Mouse (Mus musculus) c-Kit-positive CD71-negative TER-119-negative erythroid progenitor cells, embryonic 14.5 days (primary cell): Measurements from ENCODE around the gene Itga4.
A peak's percentile ranks its signal among the peaks of the same experiment; 100 is the strongest.

ENCODE experiments used
- DNase-seq: peaks from one replicate; pipeline ENCODE4 v3.0.0-alpha.2; 2013; ENCODE audit warnings: low read depth

The Itga4 gene

DNA sequence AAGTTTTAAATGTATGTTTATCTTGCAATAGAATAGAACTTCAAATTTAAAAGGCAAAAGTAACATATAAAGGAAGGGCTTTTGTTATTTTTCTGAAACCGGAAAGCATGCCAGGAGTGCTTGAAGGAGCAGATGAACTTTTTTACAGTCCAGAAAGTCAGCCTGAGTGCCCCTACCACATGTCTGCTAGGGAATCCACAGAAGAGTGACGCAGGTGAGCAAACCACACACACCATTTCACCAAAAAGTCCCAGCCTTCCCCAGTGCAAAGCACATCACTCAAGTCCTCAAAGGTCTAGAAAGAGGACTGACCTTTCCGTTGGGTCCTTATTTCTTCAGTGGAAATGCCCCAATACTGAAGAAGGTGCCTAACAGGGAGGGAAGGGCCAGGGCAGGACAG is 11.3 kb downstream of the Itga4 start:
- DNase-seq, result no peak

DNA sequence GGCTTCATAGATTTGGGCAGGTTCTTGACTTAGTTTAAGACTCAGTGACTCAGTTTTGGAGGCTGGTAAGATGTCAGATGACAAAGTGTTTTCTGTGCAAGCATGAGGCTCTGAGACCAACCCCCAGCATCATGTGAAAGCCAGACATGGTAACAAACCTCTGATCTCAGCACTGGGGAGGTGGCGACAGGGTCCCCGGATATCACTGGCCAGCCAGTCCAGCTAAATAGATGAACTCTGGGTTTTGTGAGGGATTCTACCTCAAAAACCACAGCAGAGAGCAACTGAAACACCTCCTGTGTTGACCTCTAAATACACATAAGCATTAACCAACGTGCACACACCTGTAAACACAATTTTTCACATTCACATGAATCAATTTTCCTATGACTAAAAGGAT is 12.0 kb downstream of the Itga4 start:
- DNase-seq, result no peak

DNA sequence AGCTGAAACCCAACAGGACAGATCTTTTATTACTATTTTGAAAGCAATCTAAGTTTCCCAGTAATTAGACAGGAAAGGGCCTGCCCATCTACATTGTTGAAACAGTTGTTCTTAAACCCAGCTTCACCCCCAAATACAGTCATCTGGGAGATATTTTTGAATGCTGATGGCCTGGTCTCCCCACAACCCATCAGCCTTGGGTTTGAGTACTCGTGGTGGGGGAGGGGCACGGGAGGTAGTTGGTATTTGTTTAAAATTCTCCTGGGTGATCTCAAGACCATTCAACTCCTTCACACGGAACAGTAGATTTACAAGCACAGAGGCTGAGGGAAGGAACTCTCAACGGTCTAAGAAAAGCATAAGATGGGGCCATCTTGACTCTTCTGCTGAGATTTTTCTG is 13.6 kb downstream of the Itga4 start:
- DNase-seq, result no peak

DNA sequence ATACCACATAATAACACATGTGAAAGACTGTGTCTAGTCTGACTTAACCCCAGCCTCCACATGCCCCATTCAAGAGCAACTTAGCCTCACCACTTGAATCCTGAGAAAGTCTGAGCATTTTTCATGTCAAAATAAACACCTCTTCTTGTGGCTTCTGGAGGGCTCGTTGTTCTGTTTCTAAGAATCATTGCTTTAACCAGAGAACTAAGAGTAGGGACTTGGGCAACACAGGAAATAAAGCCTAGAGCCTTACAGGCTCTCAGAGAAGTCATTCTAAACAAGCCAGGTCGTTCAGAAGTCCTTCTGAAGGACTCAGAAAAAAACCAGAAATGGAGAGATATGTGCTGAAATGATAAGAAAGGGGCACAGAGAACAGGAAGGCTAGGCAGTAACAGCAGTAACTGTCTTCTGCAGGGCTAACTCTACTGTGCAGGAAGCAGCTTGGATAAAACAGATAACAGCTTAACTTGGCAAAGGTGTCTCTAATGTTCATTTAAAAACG is 14.9 kb downstream of the Itga4 start:
- DNase-seq, result no peak

DNA sequence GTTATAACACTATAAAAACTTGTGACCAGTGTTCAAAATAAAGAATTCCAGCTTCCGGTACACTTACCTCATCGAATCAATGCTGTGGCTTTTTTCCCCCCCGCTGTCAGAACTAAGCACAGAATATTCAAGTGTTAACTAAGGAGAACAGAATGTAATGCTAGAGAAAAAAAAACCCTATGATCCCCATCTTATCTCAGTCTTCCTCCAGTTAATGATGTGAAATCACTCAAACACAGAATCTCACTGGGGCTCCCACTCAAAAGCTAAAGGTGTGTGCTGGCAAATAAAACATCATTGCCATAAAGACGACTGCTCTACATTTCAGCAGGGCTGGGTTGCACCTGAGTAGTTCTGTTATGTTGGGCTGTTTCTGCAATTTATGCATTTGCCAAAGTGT is 16.6 kb downstream of the Itga4 start:
- DNase-seq, result no peak

DNA sequence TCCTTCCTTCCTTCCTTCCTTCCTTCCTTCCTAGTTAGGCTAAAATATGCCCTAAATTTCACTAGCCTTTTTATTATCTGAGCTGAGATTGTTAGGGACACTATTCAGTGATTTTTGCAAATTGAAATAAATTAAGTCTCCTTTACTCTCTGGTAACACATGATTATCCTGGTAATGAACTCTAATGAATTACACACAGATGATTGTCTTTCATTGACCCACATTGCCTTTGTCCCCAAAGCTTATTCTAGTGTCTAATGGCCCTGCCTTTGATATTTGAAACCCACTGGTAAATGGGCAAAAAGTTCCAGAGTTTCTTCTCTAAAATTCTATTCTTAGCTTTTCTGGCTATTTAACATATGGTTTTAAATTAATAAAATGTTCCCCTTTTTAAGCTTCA is 23.4 kb downstream of the Itga4 start:
- no peak for DNase-seq

DNA sequence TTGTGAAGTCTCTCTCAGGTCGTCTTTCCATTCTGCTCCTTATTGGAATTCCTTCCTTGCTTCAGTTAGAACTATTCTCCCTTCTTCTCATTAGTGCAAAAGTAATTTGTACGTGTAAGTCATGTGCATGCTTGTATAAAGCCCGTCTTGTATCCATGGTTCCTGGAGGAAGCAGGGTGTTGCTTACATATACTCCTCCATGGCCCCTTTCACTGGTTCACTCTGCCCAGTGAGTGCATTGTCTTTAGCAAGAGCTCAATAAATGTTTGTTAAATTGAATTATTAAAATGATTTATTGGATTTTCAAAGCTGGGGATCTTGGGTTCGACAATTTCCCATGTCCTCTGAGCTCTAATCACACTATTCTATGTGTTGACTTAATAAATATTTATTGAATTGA is 29.0 kb downstream of the Itga4 start:
- no peak for DNase-seq

DNA sequence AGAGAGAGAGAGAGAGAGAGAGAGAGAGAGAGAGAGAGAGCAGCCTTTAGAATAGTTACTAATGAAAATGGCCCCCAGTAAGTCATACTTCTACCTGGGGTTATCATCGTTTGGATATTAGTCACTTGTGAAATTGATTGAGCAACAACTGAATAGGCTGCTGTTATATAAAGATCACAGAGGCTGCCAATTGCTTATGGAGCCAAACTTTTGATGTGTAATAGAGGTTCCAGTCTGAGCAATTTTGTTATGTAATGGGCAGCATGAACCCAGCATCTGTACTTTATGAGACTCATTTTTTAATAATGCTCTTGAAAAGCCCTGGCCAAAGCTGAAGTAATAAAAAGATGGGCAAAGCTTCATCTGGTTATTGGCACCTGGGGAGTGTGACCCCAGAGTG is 34.9 kb downstream of the Itga4 start:
- DNase-seq, result no peak

DNA sequence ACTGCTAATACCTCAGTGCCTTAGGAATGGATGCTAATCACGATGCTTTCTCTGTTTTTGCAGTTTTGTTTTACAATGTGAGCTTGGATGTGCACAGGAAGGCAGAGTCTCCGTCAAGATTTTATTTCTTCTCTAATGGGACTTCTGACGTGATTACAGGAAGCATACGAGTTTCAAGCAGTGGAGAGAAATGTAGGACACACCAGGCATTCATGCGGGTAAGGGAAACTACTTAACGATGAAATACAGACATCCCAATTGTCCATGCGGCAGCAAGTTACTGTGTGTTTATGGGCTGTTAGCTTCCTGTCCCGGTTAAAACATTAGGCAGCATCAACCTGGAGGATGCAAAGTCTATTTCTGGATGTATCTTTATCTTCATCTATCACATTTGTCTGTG is 36.7 kb downstream of the Itga4 start:
- no peak for DNase-seq

DNA sequence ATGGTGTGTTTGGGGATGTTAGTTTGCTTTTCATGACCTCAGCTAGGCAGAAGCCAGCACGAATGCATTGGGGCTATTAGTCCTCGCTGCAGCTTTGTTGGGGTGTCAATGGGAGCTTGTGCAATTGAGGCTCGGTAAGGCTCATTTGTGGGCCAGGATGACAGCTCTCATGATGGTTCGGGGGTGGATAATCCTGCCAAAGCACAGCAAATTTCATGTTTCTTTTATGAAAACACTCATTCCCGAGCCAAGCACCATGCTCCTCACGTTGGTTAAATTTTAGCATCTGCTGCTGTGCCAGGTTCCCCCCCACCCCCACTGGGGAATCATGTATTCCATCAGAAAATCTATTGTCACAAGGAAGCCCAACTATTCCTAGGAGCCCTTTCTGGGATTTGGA is 37.2 kb downstream of the Itga4 start:
- DNase-seq, result no peak

DNA sequence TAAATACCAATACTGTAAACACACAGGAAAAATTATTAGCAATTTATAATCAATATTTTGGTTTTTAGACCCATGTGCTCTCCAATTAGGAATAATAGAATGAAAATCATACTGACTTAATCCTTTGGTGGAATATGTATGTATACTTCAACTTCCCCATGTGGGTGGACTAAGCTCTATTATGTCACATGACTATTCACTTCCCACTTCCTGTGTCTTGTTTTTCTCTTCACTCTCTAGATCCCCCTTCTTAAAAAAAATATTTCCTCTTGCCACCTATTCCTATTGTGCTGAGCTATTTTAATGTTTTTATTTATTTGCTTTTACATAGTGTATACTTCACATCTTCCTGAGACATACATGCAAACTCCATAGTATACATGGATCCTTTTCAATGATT is 47.2 kb downstream of the Itga4 start:
- no peak for DNase-seq

DNA sequence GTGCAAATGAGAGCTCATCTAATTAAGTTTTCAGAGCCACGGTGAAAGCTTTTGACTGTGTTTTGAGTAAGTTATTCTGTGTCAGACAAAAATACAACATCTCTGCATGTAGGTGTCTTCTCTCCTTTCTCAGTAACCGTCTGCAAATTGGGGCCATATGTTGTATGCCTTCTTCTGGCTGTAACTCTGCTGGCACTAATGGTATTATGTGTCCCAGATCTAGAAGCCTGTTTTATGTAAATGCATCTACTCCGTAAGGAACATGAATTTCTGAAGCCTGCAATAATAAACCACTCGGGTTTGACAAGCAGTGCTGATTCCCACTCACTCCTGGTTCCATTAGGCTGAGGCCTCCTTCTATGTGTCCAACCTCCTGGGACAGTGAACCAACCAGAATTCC is 52.3 kb downstream of the Itga4 start:
- no peak for DNase-seq

DNA sequence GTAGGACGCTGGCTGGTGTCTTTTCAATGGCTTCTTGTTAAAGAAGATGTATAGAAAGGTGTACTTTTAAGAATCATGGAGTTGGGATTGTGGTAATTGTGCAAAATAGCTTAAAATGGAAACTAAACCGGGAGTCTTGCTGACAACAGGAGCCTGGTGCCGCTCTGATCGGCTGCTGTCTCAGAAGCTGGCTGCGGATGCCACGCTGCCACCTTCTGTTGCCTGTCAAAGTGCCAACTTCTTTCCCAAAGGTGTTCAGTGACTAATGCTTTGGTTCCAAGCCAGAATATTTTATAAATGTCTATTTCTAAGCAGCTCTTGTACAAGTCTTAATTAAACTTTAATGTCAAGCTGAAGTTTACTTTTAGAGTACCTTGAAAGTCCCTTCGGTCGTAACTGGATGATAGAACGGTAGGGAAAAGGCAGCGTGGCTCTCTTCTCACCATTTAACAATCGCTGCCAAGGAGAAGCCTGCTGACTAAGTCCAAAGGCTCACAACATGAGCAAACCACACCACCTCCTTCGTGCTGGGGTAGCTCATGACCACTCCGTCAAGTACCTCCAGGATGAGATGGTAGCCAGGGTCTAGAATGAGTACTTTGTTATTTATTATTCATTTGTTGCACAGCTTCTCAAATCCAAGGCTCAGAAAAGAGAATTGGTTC is 54.4 kb downstream of the Itga4 start:
- no peak for DNase-seq

DNA sequence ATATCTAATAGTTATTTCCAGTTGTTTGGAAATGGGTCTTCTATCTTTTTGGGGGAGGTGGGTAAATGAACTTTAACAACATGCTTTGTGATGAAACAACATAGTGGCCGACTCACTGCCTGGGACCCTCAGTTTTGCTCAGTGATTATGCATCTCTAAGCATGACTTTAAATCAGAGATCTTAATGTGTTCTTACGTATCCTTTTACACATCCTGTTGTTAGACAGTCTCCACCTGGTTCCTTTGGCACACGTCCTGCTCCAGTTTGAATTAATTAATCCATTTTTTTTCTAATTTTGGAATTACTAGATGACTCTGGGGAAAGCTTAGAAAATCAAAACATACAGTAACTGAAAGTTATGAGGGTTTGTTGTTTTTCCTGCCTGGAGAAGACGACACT is 57.3 kb downstream of the Itga4 start:
- no peak for DNase-seq

DNA sequence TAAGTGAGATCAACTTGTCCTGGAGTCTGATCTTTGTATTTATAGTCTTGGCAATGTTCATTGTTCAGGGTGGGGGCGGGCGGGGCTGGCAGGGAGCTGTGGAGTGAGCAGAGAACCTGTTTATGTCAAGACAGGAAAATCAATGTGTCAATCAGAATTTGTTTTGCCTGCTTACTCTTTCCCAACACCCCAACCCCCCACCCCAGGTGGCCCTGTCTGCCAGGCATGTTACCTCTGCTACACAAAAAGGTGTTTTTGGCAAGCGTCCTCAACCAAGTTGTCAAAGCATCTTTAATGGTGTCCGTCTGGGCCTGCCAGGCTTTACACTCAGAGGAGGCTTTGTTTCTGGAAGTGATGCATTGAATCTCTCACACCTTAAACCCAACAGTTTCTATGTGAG is 59.9 kb downstream of the Itga4 start:
- DNase-seq, result no peak

DNA sequence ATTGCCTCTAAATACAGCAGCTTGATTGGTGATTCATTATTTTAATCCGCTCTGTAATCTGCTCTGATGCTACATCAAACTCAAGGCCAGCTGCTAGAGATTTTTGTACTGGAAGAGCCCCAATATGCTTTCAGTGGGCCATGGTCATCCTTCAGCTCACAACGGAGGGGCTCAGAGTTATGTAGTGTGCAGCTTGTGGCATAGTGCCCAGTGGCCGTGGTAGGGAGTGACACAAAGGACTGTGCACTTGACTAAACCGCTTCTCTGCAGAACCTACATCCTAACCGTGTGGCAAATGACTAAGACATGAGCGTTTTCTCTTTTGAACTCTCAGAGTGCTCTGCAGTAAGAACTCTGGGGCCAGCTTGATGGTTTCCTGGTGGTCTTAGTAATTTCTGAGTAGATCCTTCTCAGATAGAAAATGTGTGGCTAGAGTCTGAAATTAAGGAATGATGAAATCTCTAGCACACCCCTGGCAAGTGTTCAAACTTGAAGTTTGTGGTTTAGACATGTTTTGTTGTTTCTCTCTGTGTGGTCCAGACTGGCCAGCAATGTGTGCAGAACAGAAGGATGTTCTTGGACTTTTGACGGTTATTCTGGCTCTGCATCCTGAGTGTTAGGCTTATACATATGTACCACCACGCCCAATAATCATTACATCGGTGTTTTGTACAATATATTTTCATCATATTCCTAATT is 61.1 kb downstream of the Itga4 start:
- no peak for DNase-seq

DNA sequence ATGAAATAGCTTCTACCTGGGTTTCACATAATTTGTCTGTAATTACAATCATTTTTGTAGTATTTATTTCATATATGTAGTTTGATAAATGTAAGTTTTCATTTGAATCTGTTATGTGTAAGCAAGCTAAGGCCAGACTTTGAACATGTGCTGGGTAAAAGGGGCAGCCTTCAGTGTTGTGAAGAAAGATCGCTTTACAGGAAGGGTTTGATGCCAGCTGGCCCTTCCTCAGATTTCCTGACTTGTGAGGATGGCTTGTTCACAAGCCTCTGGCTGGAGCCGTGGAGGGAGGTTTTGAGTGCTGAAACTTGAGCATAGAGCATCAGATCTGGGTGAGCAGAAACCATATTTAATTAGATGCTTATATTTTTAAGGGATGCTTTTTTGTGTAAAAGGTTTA is 72.9 kb downstream of the Itga4 start:
- no peak for DNase-seq

DNA sequence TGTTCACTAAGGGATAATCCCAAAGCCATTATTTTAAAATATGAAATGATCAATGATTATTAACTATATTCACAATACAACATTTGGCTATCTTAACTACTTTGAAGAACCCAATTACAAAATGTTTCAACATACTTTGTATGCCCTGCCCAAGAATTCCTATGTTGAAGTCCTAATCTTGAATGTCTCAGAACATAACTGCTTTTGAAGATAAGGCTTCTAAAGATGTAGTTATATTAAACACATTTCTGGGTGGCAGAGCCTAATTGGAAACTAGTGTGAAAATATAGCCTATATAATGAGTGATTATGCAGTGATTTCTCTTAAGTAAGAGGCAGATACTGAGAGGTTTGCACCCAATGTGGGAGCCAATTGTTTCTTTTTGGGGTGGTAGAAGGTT is 79.4 kb downstream of the Itga4 start:
- peak; percentile 12 for DNase-seq

DNA sequence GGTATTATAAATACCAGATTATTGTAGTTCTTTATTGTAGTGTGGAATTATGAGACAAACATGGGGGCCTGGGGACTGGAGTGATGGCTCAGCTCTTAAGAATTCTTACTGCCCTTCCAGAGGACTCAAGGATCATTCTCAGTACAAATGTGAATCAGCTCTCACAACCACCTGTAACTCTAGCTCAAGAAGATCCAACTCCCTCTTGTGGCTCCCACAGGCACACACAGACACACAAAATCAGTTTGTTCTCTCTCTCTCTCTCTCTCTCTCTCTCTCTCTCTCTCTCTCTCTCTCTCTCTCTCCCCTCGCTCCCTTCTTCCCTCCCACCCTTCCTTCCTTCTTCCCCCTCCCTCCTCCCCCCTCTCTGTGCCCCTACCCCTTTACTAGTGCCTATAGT is 80.9 kb downstream of the Itga4 start:
- DNase-seq, result no peak

DNA sequence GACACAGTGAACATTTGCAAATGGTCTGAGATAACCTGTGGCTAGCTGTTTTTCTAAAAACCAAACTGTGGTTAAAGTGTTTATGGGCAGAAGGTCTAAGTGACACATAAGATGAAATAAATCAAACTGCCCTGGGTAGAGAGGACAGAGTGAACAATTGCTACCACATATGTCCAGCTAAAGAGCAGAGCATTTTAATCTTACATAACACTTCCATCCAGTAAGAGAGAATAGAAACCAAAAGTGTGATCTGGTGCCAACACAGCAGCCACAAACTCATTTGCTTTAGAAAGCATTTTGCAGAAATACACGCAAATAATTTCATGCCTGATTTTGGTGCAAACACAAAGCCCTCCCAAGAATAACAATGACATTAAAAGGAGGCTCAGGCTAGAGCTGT is 83.8 kb downstream of the Itga4 start:
- no peak for DNase-seq

DNA sequence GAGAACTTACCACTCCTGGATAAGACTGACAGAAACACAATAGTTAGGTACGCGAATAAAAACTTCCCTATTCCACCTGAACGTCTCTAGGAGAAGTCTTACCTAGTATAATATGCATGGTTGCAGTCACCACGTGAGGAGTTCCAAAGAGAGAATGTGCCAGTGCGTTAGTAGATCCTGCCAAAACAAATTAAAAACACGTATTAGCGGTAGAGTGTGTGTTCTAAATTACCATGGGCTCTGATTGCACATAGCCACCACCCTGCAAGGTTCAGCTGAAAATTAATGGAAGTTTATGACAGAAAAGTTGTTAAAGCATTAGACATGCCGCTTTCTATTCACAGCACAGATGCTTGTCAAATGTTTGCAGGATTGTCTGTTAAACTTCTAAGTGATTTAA is 87.9 kb downstream of the Itga4 start:
- DNase-seq, result no peak

DNA sequence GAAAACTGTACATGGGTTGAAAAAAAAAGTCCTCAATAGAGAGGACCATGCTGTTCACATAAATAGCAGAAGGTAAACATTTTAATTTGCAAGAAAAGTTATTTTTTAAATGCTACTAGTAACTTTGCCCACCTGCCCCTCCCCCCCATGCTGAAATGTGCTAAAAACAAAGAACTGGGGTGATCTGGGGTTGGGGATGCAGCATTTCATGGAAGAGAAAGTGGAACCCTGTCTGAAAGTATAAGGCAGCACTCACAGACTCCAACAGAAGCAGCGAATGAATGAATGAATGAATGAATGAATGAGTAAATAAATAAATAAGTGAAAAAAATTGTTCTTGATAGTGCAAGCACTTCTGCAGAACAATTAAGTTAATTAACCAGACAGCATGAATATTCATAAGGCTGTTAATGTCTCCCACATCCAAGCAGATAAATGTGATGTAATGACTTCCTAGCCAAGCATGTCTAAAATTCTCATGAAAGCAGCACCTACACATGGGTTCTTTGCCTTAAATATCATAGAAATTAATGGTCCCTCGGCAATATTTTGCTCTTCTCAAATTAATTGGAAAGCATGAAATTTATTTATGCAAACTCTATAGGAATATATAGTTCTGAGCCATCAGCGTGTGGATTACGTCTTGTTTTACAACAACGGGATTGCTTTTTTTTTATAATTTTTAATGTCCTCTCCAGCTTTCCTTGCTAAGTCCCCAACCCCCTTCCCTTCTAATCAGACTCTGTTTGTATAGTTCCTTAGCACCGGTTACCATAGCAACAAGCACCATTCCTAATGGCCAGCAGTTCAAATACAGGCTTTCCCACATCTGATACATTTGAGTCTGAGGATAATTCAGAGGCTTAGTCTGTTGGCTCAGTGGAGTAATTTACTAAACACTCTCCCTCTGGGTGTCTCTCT is 96.2 kb downstream of the Itga4 start:
- no peak for DNase-seq
